Mouse (Mus musculus): ENCODE measurements at regions not wholly inside any gene's neighbourhood (a gene's known extent, or its start where the extent isn't known, plus 50 kb on each side); places are given as distances from the start of the nearest gene placed in this dataset.

DNA sequence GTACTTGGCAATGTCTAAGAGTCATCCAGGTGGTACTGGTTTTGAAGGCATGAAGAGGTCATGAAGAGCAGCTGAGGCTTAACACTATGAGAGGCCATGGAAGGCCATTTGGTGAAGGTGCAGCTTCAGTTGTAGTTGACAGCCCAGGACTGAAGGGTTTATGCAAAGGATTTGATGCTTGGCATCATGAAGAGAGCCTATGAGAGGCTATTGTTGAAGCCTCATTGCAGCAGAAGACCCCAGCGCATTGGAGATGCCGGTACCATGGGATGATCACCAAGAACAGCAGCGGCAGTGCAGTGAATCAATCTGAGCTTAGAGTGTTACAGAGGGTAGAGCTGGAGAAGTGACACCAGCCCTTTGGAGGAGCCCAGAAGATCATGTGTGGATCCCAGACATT is 60.7 kb upstream of the Atp1b1 start:
- TF ChIP-seq POLR2A (IDR thresholded peaks at IDR 0.05; ENCODE audit: borderline replicate concordance, extremely low read depth, low read depth, low read length), result no peak
- no peak for TF ChIP-seq CTCF (IDR thresholded peaks at IDR 0.05; ENCODE audit: insufficient read depth, low read length)
